Mouse (Mus musculus) adrenal gland, postnatal 0 days (tissue): ENCODE results near the gene Slc35d3. TPM values are rescaled to one million over a fixed set of nuclear protein-coding genes. Genes with fewer than 3 reads are reported as not detected.

Experiments
- polyA plus RNA-seq: library from polyadenylated mRNA; unstranded; fragments of >200 nt; fragmentation: Nextera tagmentation; extraction: Ambion mirVana; gene quantifications from 2 replicates; pipeline ENCODE4 v1.2.1, GENCODE M21; 2015

Gene Slc35d3
- 7.1 and 19.2 TPM in 2 replicates for polyA plus RNA-seq

GRCm38 (mm10) chr10:19850998-19851691 lies at the start of gene Slc35d3:
Gene Slc35d3 (minus strand): TSS chr10:19851459.

Other genes with a start within 250 kb of the Slc35d3 start
- 0.06 TPM in 1 of 2 replicates, not detected in the other for gene Il22ra2, start 229.5 kb downstream of the Slc35d3 start, polyA plus RNA-seq
- gene Il20ra, start 138.9 kb downstream of the Slc35d3 start, polyA plus RNA-seq = 0.72 and 3.1 TPM in 2 replicates
- 68.9 and 99.3 TPM in 2 replicates for gene Pex7, start 56.2 kb upstream of the Slc35d3 start, polyA plus RNA-seq
- gene Map3k5, start 83.0 kb upstream of the Slc35d3 start, polyA plus RNA-seq = 1.3 and 2.6 TPM in 2 replicates